Mouse (Mus musculus) lung, postnatal 0 days (tissue): ENCODE measurements around the gene Ywhag.

Experiments used
- CTCF ChIP-seq: IDR thresholded peaks from 2 replicates; pipeline ENCODE4 v1.5.1; 2016; ENCODE audit warnings: antibody characterized with exemption, mild to moderate bottlenecking
- EP300 ChIP-seq: IDR thresholded peaks from 2 replicates; pipeline ENCODE4 v1.6.1; 2016; ENCODE audit warnings: antibody characterized with exemption, mild to moderate bottlenecking, control low read depth

DNA sequence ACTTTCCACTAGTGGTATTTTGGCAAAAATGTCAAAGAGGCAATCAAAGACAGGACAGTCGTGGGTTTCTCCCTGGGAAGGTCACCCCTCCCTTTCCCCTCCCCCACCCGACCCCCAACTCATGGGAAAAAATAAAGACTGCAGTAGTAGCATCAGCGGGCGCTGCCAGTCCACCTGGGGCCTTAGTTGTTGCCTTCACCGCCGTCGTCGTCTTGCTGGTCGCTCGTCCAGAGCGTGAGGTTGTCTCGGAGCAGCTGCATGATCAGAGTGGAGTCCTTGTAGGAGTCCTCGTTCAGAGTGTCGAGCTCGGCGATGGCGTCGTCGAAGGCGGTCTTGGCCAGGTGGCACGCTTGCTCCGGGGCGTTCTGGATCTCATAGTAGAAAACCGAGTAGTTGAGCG is 23.6 kb downstream of the Ywhag start:
- TF ChIP-seq EP300 = no peak
- no peak for TF ChIP-seq CTCF
